Mouse (Mus musculus) layer of hippocampus, postnatal 25 days (tissue): Measurements from ENCODE around the gene Hist1h2be. TPM values are rescaled to one million over a fixed set of nuclear protein-coding genes. Genes with fewer than 3 reads are reported as not detected.
A peak's percentile ranks its signal among the peaks of the same experiment; 100 is the strongest.
"Not testable (repeated sequence)": the region's sequence is repeated elsewhere in the genome, so short reads cannot be mapped to it uniquely, and the experiment has no call there.

Source experiments
- DNase-seq, 2 experiments: peaks; one replicate each; pipeline ENCODE4 v3.0.0; 2022; ENCODE audit warnings: mixed read lengths in 2 of 2, low spot score in 1 of 2; ENCODE audit errors: extremely low spot score in 1 of 2
- total RNA-seq, 2 experiments: library from RNA; stranded (reverse); gene quantifications; 2 replicates each; pipeline ENCODE4 v1.2.3; 2021

Gene Hist1h2be
- total RNA-seq, 2 experiments from 2014 or later = 7.1 to 8.3 TPM

DNA sequence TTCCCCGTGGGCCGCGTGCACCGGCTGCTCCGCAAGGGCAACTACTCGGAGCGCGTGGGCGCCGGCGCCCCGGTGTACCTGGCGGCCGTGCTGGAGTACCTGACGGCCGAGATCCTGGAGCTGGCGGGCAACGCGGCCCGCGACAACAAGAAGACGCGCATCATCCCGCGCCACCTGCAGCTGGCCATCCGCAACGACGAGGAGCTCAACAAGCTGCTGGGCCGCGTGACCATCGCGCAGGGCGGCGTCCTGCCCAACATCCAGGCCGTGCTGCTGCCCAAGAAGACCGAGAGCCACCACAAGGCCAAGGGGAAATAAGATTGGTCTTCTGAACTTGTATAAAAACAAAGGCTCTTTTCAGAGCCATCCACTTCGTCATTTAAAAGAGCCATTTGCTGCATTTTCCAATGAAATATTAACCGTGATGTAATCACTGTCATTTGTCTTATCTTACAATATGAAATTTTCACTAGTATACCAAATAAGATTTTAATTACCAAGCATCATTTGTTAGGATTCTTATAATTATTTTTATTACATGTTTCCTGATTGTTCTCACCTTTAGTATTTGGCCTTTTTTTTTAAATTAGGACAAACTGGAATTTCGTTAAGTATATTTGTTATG is 46.3 kb downstream of the Hist1h2be start:
- DNase-seq = not testable (repeated sequence)

DNA sequence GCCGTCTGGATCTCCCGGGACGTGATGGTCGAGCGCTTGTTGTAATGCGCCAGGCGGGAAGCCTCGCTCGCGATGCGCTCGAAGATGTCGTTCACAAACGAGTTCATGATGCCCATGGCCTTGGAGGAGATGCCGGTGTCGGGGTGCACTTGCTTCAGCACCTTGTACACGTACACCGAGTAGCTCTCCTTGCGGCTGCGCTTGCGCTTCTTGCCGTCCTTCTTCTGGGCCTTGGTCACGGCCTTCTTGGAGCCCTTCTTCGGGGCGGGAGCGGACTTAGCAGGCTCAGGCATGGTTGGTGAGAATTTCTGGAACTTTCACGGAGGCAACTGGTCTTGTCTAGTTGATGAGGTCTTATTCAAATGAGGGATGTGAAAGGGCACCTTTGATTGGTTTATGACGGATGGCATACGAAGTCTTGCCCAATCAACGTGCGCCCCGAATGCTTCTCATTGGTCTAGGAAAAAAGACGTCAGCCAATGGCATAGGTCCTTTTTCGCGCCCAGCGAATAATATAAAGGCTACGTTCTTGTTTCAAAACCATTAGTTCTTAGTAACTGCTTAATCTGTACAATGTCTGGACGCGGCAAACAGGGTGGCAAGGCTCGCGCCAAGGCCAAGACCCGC is 46.9 kb downstream of the Hist1h2be start, which contains the start of the genes Hist1h2bf and Hist1h2ad:
Gene Hist1h2bf (minus strand): TSS at position 299 of the 627 bp plus-strand sequence.
Gene Hist1h2ad (plus strand): TSS at position 484 of the 627 bp plus-strand sequence.
- DNase-seq = peak; percentile 73 to 75

DNA sequence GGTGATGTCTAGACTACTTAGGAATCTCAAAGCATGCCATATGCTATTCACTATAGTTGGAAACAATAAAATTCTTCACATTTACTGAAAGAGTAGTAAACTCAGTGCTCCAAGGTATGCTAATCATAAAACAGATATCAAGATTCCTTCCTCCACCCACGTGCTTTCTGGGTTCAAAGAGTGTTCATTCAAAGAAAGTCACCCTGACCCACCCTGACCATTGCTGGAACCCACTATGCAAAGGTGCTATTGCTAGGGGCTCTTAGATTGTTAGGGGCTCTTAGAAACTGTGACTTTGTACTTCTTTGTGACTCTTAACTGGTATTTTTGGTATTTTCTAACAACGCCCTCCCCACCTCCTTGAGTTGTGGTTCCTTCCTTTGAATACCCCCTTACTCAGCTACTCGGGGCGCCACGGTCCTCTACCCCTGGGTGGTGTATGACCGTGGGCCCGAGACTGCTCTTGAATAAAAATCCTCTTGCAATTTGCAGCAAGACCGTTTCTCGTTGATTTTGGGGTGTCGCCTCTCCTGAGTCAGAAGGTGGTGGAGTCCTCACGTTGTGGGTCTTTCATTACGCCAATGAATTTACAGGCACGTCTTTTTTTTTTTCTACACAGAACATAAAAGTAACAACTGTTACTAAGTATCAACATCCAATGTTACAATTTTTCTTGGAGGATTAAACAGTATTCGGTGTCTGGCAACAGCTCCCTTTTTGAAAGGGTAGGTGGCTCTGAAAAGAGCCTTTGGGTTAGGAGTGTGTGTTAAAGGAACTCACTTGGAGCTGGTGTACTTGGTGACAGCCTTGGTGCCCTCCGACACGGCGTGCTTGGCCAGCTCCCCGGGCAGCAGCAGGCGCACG is 47.7 kb downstream of the Hist1h2be start:
- DNase-seq = not testable (repeated sequence)

- DNase-seq = no peak
Measured at GRCm38 (mm10) chr13:23572218-23573033, 48.5 kb downstream of the Hist1h2be start.

- not testable (repeated sequence) for DNase-seq
Measured at GRCm38 (mm10) chr13:23571504-23572217, 49.3 kb downstream of the Hist1h2be start.

DNA sequence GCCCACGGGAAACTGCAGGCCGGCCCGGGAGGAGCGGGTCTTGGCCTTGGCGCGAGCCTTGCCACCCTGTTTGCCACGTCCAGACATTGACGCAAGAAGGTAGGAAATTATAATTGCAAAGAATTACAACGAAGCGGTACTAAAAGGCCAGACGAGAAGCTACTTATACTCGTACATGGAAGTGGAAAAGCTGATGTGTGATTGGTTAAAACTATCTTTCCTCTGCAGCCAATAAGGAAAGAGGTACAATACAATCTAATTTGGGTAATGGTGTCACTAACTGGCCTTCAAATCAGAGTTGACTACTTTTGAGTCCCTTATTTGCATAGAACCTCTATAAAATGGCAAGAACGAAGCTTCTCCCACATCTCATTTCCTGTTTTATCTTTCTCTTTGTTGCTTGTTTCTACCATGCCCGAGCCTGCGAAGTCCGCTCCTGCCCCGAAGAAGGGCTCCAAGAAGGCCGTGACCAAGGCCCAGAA is 49.9 kb downstream of the Hist1h2be start, which contains the start of the genes Hist1h2ae and Hist1h2bg:
Gene Hist1h2ae (minus strand): TSS at position 199 of the 482 bp plus-strand sequence.
Gene Hist1h2bg (plus strand): TSS at position 375 of the 482 bp plus-strand sequence.
- DNase-seq = peak; percentile 43 to 69

- DNase-seq = not testable (repeated sequence)
Measured at GRCm38 (mm10) chr13:23570261-23571021, 50.5 kb downstream of the Hist1h2be start.

DNA sequence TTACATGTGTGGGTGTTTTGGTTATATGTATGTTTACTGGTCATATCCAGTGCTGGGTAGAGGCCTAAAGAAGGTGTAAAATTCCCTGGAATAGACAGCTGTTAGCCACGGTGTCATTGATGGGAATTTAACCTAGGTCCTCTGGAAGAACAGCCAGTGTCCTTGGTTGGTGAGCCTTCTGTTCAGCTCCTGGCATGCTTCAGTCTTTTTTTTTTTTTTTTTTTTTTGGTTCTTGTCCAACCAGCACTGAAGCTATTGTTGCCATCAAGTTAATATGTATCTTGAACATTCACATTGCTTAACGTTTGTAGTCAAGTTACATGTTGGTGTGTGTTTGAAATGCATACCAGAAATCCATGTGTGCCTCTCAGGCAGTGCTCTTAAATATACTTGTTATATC is 56.4 kb downstream of the Hist1h2be start:
- DNase-seq = no peak

DNA sequence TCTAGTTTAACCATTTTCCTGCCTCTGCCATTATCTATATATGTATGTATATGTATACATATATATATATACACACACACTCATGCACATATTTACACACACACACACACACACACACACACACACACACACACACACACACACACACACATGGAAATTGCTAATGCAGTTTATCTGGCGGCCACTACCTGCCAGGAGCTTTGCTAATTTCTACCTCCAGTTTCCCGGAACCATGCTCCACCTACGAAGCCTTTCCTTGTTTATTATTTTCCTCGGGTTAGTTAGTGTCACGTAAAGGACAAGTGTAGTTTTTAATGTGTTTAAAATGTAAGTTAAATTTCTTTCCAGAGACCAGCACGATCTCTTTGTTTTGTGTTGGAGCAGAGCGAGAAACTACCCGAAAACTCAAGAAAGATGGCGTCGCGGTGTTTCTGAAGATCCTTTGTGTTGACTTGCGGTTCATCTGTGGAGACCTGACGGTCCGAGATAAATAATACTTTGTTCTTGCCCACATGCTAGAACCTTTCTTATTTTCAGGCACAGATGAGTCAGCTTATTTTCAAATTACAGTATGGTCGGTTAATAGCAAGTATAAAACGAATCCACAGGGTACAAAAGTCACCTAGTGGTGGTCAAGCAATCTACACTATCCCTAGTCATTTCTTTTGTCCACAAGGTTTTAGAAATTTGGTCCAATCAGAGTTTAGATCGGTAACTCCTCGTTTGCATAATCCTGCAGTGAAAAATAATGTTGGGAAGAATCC is 58.0 kb downstream of the Hist1h2be start:
- no peak for DNase-seq

DNA sequence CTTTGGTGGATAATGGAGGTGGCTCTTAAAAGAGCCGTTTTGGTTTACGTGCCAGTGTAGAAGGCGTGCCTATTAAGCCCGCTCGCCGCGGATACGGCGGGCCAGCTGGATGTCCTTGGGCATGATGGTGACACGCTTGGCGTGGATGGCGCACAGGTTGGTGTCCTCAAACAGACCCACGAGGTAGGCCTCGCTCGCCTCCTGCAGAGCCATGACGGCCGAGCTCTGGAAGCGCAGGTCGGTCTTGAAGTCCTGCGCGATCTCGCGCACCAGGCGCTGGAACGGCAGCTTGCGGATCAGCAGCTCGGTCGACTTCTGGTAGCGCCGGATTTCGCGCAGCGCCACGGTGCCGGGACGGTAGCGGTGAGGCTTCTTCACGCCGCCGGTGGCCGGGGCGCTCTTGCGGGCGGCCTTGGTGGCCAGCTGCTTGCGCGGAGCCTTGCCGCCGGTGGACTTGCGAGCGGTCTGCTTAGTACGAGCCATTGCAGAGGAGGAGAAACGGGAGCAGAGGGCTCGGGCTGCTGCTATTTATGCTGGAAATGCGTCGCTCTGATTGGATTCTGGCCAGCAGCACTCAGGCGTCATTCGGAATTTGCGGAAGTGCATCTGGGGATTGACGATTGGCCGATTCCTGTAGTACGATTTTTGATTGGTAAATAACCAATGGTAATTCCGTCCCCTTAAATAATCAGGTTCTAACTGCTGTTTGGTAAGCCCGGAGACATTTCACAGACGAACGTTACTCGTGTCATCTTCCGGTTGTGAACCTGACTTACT is 58.9 kb downstream of the Hist1h2be start, which contains the start of gene Hist1h3e:
Gene Hist1h3e (minus strand): TSS at position 487 of the 777 bp plus-strand sequence.
- DNase-seq = peak; percentile 88 to 94

GRCm38 (mm10) chr13:23561531-23561882 is 59.4 kb downstream of the Hist1h2be start:
- DNase-seq = not testable (repeated sequence)

DNA sequence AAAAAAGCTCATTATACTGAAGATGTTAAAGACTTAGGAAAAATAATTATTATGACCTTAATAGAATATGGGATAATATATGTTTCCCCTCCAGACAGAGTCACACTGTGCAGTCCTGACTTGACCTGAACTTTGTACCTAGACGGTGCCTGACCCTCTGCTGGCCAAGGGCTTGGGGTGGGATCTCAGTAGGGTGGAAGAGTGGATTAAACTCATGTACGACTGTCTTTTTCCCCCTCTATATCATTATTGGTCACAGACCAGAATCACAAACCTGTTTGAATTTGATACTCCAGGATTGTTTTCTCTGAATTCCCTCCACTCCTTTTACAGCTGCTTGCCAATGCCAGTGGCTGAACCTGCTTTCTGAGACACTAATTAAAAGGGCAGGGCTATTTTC is 60.2 kb downstream of the Hist1h2be start:
- not testable (repeated sequence) for DNase-seq

DNA sequence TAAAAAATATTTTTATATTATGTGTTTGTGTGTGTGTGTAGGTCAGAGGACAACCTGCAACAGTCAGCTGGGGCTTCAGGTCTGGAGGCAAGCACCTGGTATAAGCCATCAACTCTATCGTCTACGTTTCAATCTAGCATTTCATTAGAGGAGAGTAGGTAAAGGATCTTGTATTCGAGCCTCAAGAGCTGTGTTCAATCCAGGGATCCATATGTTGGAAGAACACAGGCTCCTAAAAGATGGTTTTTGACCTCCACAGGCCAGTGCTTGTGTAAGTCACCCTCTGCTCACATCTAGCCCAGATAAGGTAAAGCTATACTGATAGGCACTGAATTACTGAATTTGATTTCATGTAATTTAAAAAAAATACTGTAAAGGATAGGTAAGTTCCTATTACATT is 64.0 kb downstream of the Hist1h2be start:
- DNase-seq = no peak

DNA sequence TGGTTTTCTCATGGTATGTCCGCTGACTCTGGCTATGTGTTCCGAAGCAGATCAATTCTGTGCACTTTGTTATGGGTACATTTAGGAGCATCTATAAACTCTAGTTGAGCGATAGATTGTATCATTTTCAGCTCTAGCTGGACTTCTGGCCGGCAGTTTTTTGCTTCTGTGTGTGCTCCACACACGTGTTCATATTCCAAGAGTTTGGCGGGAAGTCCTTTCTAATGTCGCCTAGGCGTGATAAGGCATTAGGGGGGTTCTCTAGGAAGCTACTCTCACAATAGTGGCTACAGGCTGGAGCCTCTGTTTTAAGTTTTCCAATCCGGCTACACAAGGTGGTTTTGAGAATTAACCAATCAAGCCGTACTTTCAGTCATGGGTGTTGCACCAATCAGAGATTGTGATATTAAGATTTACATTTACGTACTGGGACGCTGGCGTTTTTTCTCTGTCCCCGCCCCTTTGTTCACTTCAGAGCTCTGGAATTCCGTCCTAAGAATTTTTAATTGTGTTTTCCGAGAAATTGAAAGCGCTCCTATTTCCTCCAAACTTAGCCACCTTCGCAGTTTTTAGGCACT is 65.0 kb downstream of the Hist1h2be start:
- peak; percentile 32 to 36 for DNase-seq

DNA sequence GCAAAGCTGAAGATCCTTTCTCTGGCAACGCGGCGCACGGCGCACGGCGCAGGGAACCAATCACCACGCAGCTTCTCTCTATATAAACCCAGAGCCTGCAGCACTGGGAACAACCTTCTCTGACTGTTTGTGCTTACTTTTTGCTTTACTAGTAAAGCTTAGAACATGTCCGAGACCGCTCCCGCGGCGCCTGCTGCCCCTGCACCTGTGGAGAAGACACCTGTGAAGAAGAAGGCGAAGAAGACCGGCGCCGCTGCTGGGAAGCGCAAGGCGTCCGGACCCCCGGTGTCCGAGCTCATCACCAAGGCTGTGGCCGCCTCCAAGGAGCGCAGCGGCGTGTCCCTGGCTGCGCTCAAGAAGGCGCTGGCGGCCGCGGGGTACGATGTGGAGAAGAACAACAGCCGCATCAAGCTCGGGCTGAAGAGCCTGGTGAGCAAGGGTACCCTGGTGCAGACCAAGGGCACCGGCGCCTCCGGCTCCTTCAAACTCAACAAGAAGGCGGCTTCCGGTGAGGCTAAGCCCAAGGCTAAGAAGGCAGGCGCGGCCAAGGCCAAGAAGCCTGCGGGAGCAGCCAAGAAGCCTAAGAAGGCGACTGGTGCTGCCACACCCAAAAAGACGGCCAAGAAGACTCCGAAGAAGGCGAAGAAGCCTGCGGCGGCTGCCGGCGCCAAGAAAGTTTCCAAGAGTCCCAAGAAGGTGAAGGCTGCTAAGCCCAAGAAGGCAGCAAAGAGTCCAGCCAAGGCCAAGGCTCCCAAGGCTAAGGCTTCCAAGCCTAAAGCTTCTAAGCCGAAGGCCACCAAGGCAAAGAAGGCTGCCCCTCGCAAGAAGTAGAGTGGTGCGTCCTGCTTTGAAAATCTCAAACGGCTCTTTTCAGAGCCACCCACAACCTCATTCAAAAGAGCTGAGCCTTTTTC is 65.7 kb downstream of the Hist1h2be start:
- peak; percentile 62 to 64 for DNase-seq
